Mouse (Mus musculus): Measurements from ENCODE around the gene Myog.

The Myog gene

GRCm38 (mm10) chr1:134282342-134282741 is 7.4 kb upstream of the Myog start:
- intact Hi-C loops (cut with DNase I) = no loop called here

DNA sequence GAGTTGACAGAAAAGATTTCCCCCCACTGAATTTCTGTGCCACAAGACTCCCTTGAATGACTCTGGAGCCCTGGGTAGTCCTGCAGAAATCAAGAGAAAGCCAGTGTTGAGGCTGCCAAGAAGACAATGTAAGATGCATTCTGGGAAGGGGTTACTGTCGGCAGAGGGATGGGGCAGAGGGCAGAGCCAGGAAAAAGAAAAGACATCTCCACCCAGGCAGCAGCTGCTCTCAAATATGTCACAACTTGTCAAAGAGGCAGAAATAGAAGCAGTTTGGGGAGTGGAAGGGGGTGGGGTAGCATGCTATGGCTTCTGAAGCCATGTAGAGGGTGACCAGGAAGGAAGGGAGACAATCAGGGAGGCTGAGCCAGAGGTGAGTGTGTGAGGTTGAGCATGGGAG is 6.7 kb upstream of the Myog start:
- intact Hi-C loops (cut with DNase I) = no loop called here

- intact Hi-C loops (cut with DNase I) = no loop called here
These were observed 4.2 kb upstream of the Myog start for GRCm38 (mm10) chr1:134285458-134286120.

DNA sequence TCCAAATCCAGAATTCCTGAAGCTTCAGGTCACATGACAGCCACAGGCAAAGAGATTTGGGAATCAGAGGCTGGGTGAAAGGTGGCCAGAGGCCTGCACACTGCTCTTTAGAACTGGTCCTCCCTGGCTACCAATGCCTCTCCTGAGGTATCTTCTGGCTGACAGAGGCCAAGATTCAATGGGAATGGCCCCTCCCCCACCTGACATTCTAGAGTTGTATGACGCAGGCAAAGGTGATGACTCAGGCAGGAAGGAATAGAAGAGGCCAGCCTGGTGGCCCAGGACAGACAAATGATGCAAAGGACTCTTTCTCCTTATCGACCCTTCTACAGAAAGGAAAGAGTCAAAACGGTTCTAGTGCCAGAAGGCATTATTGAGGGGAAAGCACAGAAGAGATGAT is 1.6 kb upstream of the Myog start:
- intact Hi-C loops (cut with DNase I) = no loop called here

DNA sequence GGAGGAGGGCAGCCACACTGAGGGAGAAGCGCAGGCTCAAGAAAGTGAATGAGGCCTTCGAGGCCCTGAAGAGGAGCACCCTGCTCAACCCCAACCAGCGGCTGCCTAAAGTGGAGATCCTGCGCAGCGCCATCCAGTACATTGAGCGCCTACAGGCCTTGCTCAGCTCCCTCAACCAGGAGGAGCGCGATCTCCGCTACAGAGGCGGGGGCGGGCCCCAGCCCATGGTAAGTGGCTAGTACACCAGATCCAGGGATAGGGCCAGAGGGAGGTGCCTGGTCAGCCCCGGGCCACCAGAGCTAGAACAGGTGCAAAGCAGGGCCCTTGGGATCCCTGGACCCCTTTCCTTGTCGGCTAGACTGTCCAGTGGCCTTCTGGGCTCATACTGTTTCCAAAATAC is 511 bp downstream of the Myog start:
- intact Hi-C loops (cut with DNase I) = no loop called here

GRCm38 (mm10) chr1:134290909-134291308 is 1.1 kb downstream of the Myog start:
- intact Hi-C loops (cut with DNase I) = no loop called here

- intact Hi-C loops (cut with DNase I) = no loop called here
These were observed 1.8 kb downstream of the Myog start for GRCm38 (mm10) chr1:134291555-134291954.

DNA sequence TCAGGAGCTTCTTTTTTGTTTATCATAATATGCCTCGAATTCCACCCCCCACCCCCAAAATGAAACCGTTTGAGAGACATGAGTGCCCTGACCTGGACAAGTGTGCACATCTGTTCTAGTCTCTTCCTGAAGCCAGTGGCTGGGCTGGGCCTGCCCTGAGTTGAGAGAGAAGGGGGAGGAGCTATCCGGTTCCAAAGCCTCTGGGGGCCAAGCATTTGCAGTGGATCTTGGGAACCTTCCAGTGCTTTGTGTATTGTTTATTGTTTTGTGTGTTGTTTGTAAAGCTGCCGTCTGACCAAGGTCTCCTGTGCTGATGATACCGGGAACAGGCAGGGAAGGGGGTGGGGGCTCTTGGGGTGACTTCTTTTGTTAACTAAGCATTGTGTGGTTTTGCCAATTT is 2.3 kb downstream of the Myog start:
- intact Hi-C loops (cut with DNase I) = no loop called here

- intact Hi-C loops (cut with DNase I) = no loop called here
These were observed 2.8 kb downstream of the Myog start for GRCm38 (mm10) chr1:134292601-134293000.

DNA sequence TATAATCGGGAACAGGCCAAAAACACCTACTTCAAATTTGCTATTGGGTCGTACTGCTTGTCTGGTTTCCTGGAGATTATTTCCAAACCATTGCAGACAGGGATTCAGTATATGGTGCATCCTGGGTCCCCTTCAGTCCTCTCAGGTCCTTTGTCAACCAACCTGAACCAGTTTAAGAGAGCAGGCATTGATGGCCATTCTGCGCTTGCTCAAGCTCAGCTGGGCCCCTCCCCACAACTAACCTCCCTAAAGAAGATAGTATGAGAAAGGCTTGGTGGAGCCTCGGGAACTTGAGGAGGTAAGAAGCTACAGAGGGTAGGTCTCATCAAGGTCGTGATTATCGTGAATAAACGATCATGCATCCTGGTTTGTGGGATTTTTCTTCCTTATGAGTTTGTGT is 3.5 kb downstream of the Myog start:
- intact Hi-C loops (cut with DNase I) = no loop called here

DNA sequence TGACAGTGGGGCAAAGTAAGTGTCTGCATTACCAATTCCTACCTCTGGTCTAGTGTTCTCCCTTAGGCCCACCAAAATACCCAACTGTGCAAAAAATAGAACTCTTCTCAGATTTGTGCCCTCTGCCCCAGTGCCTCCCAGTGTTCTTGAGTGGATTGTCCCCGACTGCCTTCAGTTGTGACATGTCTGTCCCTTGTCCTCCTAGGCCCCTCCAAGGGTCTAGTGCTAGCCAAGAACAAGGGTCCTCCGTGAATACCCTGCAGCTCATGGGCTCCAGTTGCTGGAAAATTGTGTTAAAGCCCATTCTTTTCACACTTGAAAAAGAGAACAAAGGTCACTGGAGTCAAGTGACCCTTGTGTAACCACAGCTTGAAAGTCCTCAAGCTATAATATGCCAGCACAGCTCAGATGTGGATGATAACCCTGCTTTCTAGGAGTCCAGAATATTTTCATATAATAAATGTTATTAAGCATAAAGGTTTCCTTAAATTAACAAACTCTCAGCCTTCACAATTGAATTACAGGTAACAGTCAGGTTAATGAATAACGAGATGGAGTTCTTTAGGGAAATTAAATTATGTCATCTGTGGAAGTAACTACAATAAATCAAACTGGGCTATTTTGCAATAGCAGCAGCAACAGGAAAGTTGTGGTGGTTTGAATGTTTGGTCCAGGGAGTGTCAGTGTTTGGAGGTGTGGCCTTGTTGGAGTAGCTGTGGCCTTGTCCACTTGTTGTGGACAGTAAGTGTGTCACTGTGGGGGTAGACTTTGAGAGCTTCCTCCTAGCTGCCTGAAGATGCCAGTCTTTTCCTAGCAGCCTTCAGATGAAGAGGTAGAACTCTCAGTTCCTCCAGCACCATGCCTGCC is 4.2 kb downstream of the Myog start:
- intact Hi-C loops (cut with DNase I) = no loop called here

GRCm38 (mm10) chr1:134297265-134297664 is 7.5 kb downstream of the Myog start:
- intact Hi-C loops (cut with DNase I) = no loop called here

DNA sequence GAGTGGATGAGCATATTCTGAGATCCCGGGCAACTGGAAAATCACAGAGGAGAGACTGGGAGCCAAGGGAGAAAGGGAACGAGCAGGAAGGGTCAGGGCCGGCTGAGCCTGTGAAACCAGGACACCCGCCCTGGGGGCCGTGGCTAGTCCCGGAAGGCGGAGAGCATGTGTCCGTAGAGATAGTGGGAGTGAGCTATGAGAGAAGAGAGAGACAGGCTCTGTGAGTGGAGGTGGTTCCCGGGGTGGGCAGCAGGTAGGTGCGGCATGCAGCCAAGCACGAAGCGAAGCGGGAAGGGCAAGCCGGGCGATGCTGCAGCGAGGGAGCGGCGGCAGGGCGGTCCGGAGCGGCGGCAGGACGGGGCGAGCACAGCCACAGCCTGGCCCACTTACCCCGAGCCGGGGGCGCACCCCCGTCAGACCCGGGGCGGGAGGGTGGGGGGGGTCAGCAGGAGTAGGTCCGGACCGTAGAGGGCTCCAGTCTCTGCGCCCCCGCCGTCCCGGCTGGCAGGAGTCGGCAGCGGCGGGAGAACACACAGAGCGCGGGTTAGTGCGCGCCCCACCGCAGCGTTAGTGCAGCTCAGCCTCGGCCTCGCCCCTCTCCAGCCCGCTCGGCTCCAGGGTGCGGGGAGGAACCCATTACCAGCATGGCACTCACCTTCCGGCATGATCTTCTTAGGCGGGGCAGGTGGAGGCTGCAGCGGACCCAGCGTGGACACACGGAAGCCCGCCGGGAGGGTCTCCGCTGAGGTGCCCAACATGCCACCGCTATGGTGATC is 9.0 kb downstream of the Myog start:
- intact Hi-C loops (cut with DNase I) = no loop called here

- intact Hi-C loops (cut with DNase I) = no loop called here
These were observed 12.9 kb downstream of the Myog start for GRCm38 (mm10) chr1:134302568-134303238.

DNA sequence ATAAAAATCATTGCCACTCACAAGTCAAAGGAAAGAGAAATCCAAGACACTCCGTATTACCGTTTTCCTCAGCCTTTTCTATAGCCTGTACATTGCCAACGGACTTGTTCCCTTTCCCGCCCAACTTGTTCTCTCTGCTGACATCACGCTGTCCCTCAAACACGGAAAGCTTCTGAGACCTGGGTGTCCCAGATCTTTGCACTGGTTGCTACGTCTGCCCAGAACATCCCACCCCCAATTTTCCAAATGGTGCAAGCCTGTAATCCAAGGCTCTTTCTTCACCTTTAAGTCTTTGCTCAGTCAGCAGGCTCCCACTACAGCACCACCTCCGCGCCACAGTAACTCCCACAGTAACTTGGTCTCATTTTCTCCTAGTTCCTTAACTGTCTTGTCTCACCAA is 15.2 kb downstream of the Myog start:
- intact Hi-C loops (cut with DNase I) = no loop called here

DNA sequence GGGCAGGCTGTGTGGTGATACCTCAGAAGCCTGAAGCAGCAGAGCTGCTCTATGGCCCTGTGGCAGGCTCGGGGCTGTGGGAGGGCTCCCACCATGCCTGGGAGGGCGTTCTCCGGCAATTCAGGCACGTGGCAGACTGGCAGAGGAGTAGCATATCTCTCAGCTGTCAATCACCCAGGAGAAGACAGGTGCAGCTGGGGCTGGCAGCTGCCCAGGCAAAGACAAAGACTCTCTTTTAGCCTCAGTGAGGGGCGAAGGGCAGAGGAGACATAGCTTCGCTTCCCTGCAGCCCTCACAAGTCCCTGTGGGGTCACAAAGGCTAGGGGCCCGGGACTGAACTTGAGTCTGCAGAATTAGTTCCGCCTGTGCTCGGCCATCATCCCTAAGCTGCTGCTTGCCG is 17.6 kb downstream of the Myog start:
- intact Hi-C loops (cut with DNase I) = no loop called here

GRCm38 (mm10) chr1:134310291-134310690 is 20.5 kb downstream of the Myog start:
- intact Hi-C loops (cut with DNase I) = no loop called here

- intact Hi-C loops (cut with DNase I) = no loop called here
These were observed 20.9 kb downstream of the Myog start for GRCm38 (mm10) chr1:134310729-134311128.

GRCm38 (mm10) chr1:134311760-134312159 is 22.0 kb downstream of the Myog start:
- intact Hi-C loops (cut with DNase I) = no loop called here

DNA sequence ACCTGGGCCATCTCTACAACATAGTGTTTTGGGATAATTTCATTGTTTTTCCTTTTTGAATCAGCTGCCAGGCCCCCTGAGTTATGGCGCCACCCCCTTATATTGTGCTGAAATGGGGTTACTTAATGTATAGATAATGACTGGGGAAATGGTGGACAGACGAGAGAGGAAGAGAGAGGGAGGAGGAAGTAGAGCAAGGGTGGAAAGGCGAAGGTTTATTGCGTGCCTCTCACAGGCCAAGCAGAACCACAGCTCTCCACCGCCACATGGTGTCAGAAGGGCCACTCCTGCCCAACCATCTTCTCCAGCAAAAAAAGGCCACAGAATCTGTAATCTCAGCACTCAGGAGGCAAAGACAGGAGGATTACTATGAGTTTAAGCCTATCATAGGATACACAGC is 25.4 kb downstream of the Myog start:
- intact Hi-C loops (cut with DNase I) = no loop called here

DNA sequence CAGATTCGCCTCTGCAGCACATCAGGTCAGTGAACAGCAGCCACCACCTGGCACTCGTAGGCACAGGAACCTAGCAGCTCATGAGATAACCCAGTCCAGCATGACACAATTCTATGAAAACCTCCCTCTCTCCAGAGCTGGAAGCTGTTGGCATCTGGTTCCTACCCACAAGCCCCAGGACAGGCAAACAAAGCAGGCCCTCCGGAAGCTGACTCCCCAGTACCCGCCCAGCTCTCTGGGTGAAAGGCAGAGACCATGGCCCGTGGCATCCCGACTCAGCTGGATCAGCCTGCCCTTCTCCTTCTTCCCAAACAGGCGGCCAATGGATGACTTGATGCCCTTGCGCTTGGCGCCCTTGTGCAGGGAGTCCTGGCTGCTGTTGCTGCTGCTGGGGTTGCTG is 26.6 kb downstream of the Myog start:
- intact Hi-C loops (cut with DNase I) = no loop called here

DNA sequence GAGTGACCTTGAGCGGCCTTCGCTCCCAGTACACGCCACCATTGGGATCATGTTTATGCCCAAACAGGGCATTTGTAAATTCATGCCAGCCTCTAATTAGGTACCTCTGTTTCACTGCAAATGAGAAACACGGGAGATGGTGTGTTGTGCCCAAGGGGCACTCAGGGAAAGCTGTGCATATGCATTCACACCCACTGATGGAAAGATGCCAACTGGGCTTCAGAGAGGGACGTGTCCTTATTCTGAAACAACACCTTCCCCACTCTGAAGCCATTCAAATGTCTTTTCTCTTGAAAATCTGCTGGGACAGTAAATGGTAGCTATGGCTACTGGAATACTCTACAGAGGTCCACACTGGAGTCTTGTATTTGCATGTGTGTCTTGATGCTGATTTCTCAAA is 28.5 kb downstream of the Myog start:
- intact Hi-C loops (cut with DNase I) = no loop called here

All from adrenal gland (tissue).